In genomic region chr9:9984028-9984427, GRCm38 (mm10) we compare ENCODE assay signal across 21 mouse cellular contexts.
DNase-seq lines count a peak whose midpoint lies in the region; ATAC-seq and TF ChIP-seq lines count a peak whose summit lies in the region.
"Had no signal": no experiment of that assay in that cellular context is flagged by ENCODE, and none has a peak within 500 bp of the region (broad histone marks: within the 10 kb centered on the region; RNA-seq: fewer than 3 reads in every experiment).

No protein-coding gene starts in this region.

- H3K4me3 ChIP-seq in forebrain, embryonic 14.5 days (ENCODE audit: low read depth, low read length): no peak overlapping the region
- H3K4me3 ChIP-seq in forebrain, embryonic 10.5 days: no peak overlapping the region
- no peak overlapping the region for H3K4me3 ChIP-seq in lung, embryonic 15.5 days
- H3K4me3 ChIP-seq in lung, postnatal 0 days (ENCODE audit: low read depth, low read length): no peak overlapping the region
- H3K4me3 ChIP-seq: embryonic facial prominence, embryonic 15.5 days; erythroblast, embryonic 14.5 days; heart, embryonic 13.5 days; hindbrain, embryonic 15.5 days had no signal

- H3K4me1 ChIP-seq in forebrain, embryonic 14.5 days (ENCODE audit: control insufficient read depth, insufficient read depth, low read length): no peaks in the 10 kb centered on the region
- H3K4me1 ChIP-seq in forebrain, embryonic 10.5 days: no peaks in the 10 kb centered on the region
- no peaks in the 10 kb centered on the region for H3K4me1 ChIP-seq in lung, embryonic 15.5 days
- H3K4me1 ChIP-seq in lung, postnatal 0 days (ENCODE audit: insufficient read depth, low read depth, low read length): no peaks in the 10 kb centered on the region
- H3K4me1 ChIP-seq: embryonic facial prominence, embryonic 15.5 days; heart, embryonic 13.5 days; hindbrain, embryonic 15.5 days had no signal

- peak; percentile 14 for DNase-seq in forebrain, embryonic 14.5 days (ENCODE audit: low spot score)
- DNase-seq in forebrain, embryonic 10.5 days (ENCODE audit: extremely low spot score, low spot score): no peak
- no peak for DNase-seq in lung, postnatal 0 days (ENCODE audit: low spot score)
- DNase-seq in hindlimb bud, embryonic 11.5 days (ENCODE audit: extremely low spot score, low read depth, low spot score): peak; percentile 8
- no peak for DNase-seq in ovary, postnatal 14 days (ENCODE audit: low spot score)
- no peak for DNase-seq in right cerebral cortex, postnatal 25 days
- DNase-seq: adrenal gland, postnatal 14 days; cerebellum, adult 11-12 months; cerebellum, adult 9-10 months; cerebellum, postnatal 25 days; gastrocnemius, postnatal 36 days; heart, adult 11 months; heart, postnatal 36 days had no signal

- WGBS in forebrain, embryonic 14.5 days: 62% methylated on average over 8 of the region's 8 CpGs
- WGBS in forebrain, embryonic 10.5 days: 84% methylated on average over 8 of the region's 8 CpGs
- WGBS in lung, embryonic 15.5 days: 68% methylated on average over 8 of the region's 8 CpGs
- 65% methylated on average over 8 of the region's 8 CpGs for WGBS in lung, postnatal 0 days

- TF ChIP-seq EP300 in lung, postnatal 0 days (IDR thresholded peaks at IDR 0.05): no peak

- H3K27me3 ChIP-seq in forebrain, embryonic 14.5 days (replicated peaks; ENCODE audit: control insufficient read depth, insufficient read depth, low read length): no peaks in the 10 kb centered on the region
- H3K27me3 ChIP-seq in forebrain, embryonic 10.5 days (ENCODE audit: poor library complexity, severe bottlenecking): no peaks in the 10 kb centered on the region
- H3K27me3 ChIP-seq in lung, embryonic 15.5 days: no peaks in the 10 kb centered on the region
- no peaks in the 10 kb centered on the region for H3K27me3 ChIP-seq in lung, postnatal 0 days (replicated peaks; ENCODE audit: insufficient read depth, low read length)
- H3K27me3 ChIP-seq: embryonic facial prominence, embryonic 15.5 days; heart, embryonic 13.5 days; hindbrain, embryonic 15.5 days; Patski had no signal

- H3K4me2 ChIP-seq in forebrain, embryonic 14.5 days (ENCODE audit: low read length): no peak overlapping the region
- no peak overlapping the region for H3K4me2 ChIP-seq in lung, embryonic 15.5 days
- H3K4me2 ChIP-seq in lung, postnatal 0 days (replicated peaks; ENCODE audit: low read depth, low read length): no peak overlapping the region
- H3K4me2 ChIP-seq: embryonic facial prominence, embryonic 15.5 days; heart, embryonic 13.5 days; hindbrain, embryonic 15.5 days had no signal

- no peaks in the 10 kb centered on the region for H3K9me3 ChIP-seq in forebrain, embryonic 14.5 days (replicated peaks; ENCODE audit: control insufficient read depth, low read length)
- H3K9me3 ChIP-seq in forebrain, embryonic 10.5 days: no peaks in the 10 kb centered on the region
- H3K9me3 ChIP-seq in lung, embryonic 15.5 days: no peaks in the 10 kb centered on the region
- H3K9me3 ChIP-seq in lung, postnatal 0 days (ENCODE audit: low read length): no peaks in the 10 kb centered on the region
- H3K9me3 ChIP-seq: embryonic facial prominence, embryonic 15.5 days; heart, embryonic 13.5 days; hindbrain, embryonic 15.5 days had no signal

- H3K27ac ChIP-seq in forebrain, embryonic 14.5 days (ENCODE audit: low read depth, low read length): no peak overlapping the region
- no peak overlapping the region for H3K27ac ChIP-seq in forebrain, embryonic 10.5 days
- peak overlapping the region; percentile 6; the same call in 1 of the 2 replicates for H3K27ac ChIP-seq in lung, embryonic 15.5 days
- H3K27ac ChIP-seq in lung, postnatal 0 days (ENCODE audit: low read length): no peak overlapping the region
- H3K27ac ChIP-seq: embryonic facial prominence, embryonic 15.5 days; heart, embryonic 13.5 days; hindbrain, embryonic 15.5 days had no signal

- no peak for TF ChIP-seq CTCF in lung, postnatal 0 days (IDR thresholded peaks at IDR 0.05)

- H3K9ac ChIP-seq in forebrain, embryonic 14.5 days (ENCODE audit: low read length): no peak overlapping the region
- no peak overlapping the region for H3K9ac ChIP-seq in lung, embryonic 15.5 days
- no peak overlapping the region for H3K9ac ChIP-seq in lung, postnatal 0 days (replicated peaks; ENCODE audit: low read depth)
- H3K9ac ChIP-seq: embryonic facial prominence, embryonic 15.5 days; heart, embryonic 13.5 days; hindbrain, embryonic 15.5 days had no signal

- ATAC-seq in forebrain, embryonic 14.5 days: no peak
- ATAC-seq in lung, embryonic 15.5 days (ENCODE audit: borderline replicate concordance, extremely low read depth, low FRiP score, low TSS enrichment): peak; percentile 35; the same call in 1 of the 2 replicates
- no peak for ATAC-seq in lung, postnatal 0 days
- ATAC-seq: activated CD4-positive, CD25-positive, alpha-beta regulatory T cell, adult 4 months; forebrain, embryonic 16.5 days; Patski had no signal

- H3K36me3 ChIP-seq in forebrain, embryonic 14.5 days (ENCODE audit: control insufficient read depth, insufficient read depth, low read length): no peaks in the 10 kb centered on the region
- H3K36me3 ChIP-seq in forebrain, embryonic 10.5 days (replicated peaks): no peaks in the 10 kb centered on the region
- H3K36me3 ChIP-seq in lung, embryonic 15.5 days: no peaks in the 10 kb centered on the region
- H3K36me3 ChIP-seq in lung, postnatal 0 days (ENCODE audit: insufficient read depth, low read length): no peaks in the 10 kb centered on the region
- H3K36me3 ChIP-seq: embryonic facial prominence, embryonic 15.5 days; heart, embryonic 13.5 days; hindbrain, embryonic 15.5 days had no signal

Comparison
In these comparisons a context has a peak if more than half of its experiments do, and no peak if none do; other contexts are left out.
1. DNase-seq: peak in forebrain, embryonic 14.5 days (single experiment) and hindlimb bud, embryonic 11.5 days (single experiment); none in forebrain, embryonic 10.5 days (single experiment), lung, postnatal 0 days (single experiment), ovary, postnatal 14 days (single experiment) and right cerebral cortex, postnatal 25 days (single experiment).